Mouse (Mus musculus) MEL (cell line): ENCODE measurements around the gene Clec1b.

Source experiments
- CTCF ChIP-seq, 3 experiments: IDR thresholded peaks in 2 of 3; conservative IDR thresholded peaks in 1 of 3; 2 replicates each; pipeline ENCODE4 v1.5.1; 2011 to 2012; ENCODE audit warnings: low read length in 3 of 3, low read depth in 2 of 3, mild to moderate bottlenecking in 2 of 3, improper control_type of control experiment in 1 of 3, inconsistent platforms in 1 of 3, mixed read lengths in 1 of 3, moderate library complexity in 1 of 3; ENCODE audit not compliant: control insufficient read depth in 1 of 3, insufficient read depth in 1 of 3, poor library complexity in 1 of 3, severe bottlenecking in 1 of 3
- GABPA ChIP-seq: IDR thresholded peaks from 2 replicates; pipeline ENCODE4 v1.6.1; 2012; ENCODE audit warnings: low read depth, mild to moderate bottlenecking, inconsistent platforms, low read length, improper control_type of control experiment, moderate library complexity
- GATA1 ChIP-seq: IDR thresholded peaks from 2 replicates; pipeline ENCODE4 v1.6.1; 2011; ENCODE audit warnings: low read depth, low read length, improper control_type of control experiment
- POLR2A ChIP-seq, 2 experiments: IDR thresholded peaks; 2 replicates each; pipeline ENCODE4 v1.6.1; 2011 to 2012; ENCODE audit warnings: low read length in 2 of 2, mild to moderate bottlenecking in 2 of 2, control low read depth in 1 of 2, improper control_type of control experiment in 1 of 2, low read depth in 1 of 2, moderate library complexity in 1 of 2; ENCODE audit not compliant: control insufficient read depth in 1 of 2, insufficient read depth in 1 of 2, poor library complexity in 1 of 2
- SIN3A ChIP-seq: IDR thresholded peaks from 2 replicates; pipeline ENCODE4 v1.6.1; 2012; ENCODE audit warnings: low read length, improper control_type of control experiment, inconsistent platforms
- TAL1 ChIP-seq: IDR thresholded peaks from 2 replicates; pipeline ENCODE4 v1.6.1; 2012; ENCODE audit warnings: mild to moderate bottlenecking, inconsistent platforms, low read length, moderate library complexity, mixed read lengths
- ZKSCAN1 ChIP-seq: IDR thresholded peaks from 2 replicates; pipeline ENCODE4 v1.6.1; 2012; ENCODE audit warnings: low read depth, mild to moderate bottlenecking, inconsistent platforms, low read length, improper control_type of control experiment, moderate library complexity

DNA sequence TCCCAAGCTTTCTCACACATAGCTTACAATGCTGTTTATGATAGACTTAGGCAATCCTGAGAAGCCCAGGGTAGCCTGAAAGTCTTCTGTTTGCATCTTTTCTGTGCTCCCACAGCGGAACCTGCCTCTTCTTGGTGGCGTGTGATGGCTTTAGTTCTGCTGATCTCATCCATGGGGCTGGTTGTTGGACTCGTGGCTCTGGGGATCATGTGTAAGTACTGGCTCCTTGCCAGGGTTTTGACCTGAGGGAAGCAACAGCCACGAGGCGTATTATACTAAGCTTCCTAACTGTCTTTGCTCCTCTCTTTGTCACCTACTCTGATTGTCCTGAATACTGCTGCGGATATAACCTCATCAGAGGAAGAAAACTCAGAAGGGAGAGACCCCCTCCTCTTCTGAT lies 2.8 kb downstream of the Clec1b start:
- no peak for TF ChIP-seq GABPA
- TF ChIP-seq ZKSCAN1, result no peak
- TF ChIP-seq SIN3A, result no peak
- TF ChIP-seq TAL1, result no peak
- TF ChIP-seq CTCF (IDR thresholded peaks at IDR 0.05 in 2 of 3, conservative IDR thresholded peaks at IDR 0.05 in 1 of 3; ENCODE audit: control insufficient read depth in 1 of 3, insufficient read depth in 1 of 3, low read depth in 2 of 3, low read length in 3 of 3, poor library complexity in 1 of 3, severe bottlenecking in 1 of 3), result no peak
- TF ChIP-seq POLR2A (IDR thresholded peaks at IDR 0.05; ENCODE audit: control insufficient read depth in 1 of 2, insufficient read depth in 1 of 2, low read depth in 1 of 2, low read length in 2 of 2, poor library complexity in 1 of 2), result no peak
- TF ChIP-seq GATA1, result no peak
